Mouse (Mus musculus) limb, embryonic 15.5 days (tissue): ENCODE results near the gene Zdhhc19. TPM values are rescaled to one million over a fixed set of nuclear protein-coding genes. Genes with fewer than 3 reads are reported as not detected.

Experiments
- ATAC-seq: fragments of 200-750 bp; cut with Nextera tagmentation; 2 replicates; pipeline ENCODE4 v1.8.0; 2017; ENCODE audit warnings: low read depth, moderate TSS enrichment; ENCODE audit not compliant: insufficient number of reproducible peaks, low FRiP score, low TSS enrichment
- H3K27ac ChIP-seq: fragments of 300-500 bp; sonication (generic); 2 replicates; pipeline ENCODE4 v1.5.1; 2015; ENCODE audit warnings: moderate library complexity, mild to moderate bottlenecking, inconsistent platforms
- H3K27me3 ChIP-seq: fragments of 300-500 bp; sonication (generic); 2 replicates; pipeline ENCODE4 v1.6.1; 2015; ENCODE audit warnings: inconsistent platforms
- H3K36me3 ChIP-seq: fragments of 300-500 bp; sonication (generic); 2 replicates; pipeline ENCODE4 v1.6.1; 2015; ENCODE audit warnings: inconsistent platforms
- H3K4me1 ChIP-seq: fragments of 300-500 bp; sonication (generic); 2 replicates; pipeline ENCODE4 v1.6.1; 2015; ENCODE audit warnings: inconsistent platforms
- H3K4me2 ChIP-seq: fragments of 300-500 bp; sonication (generic); 2 replicates; pipeline ENCODE4 v1.6.1; 2015; ENCODE audit warnings: mild to moderate bottlenecking, inconsistent platforms
- H3K4me3 ChIP-seq: fragments of 300-500 bp; sonication (generic); 2 replicates; pipeline ENCODE4 v1.5.1; 2015; ENCODE audit warnings: mild to moderate bottlenecking, inconsistent platforms
- H3K9ac ChIP-seq: fragments of 300-500 bp; sonication (generic); 2 replicates; pipeline ENCODE4 v1.6.1; 2015; ENCODE audit warnings: inconsistent platforms
- H3K9me3 ChIP-seq: fragments of 300-500 bp; sonication (generic); 2 replicates; pipeline ENCODE4 v1.6.1; 2016; ENCODE audit warnings: inconsistent platforms
- WGBS: fragments of 180-500 bp; shearing (Covaris S2); methylation state at CpG from one replicate; pipeline ENCODE4 v1.1.7; 2015; 5-methylcytosine and 5-hydroxymethylcytosine counted together
- polyA plus RNA-seq: library from polyadenylated mRNA; unstranded; fragments of >200 nt; fragmentation: Nextera tagmentation; extraction: Ambion mirVana; gene quantifications from 2 replicates; pipeline ENCODE4 v1.2.1, GENCODE M21; 2015

The Zdhhc19 gene
- polyA plus RNA-seq, 1 experiment from 2014 or later = not detected

GRCm38 (mm10) chr16:32586482-32586881 is 90.4 kb downstream of the Zdhhc19 start:
- 85% methylated on average over 4 of the region's 4 CpGs for WGBS
- H3K4me3 ChIP-seq = no peak overlapping the region
- H3K4me1 ChIP-seq = no peaks in the 10 kb centered on the region
- no peaks in the 10 kb centered on the region for H3K27me3 ChIP-seq
- no peak for ATAC-seq
- no peaks in the 10 kb centered on the region for H3K36me3 ChIP-seq
- no peak overlapping the region for H3K9ac ChIP-seq
- H3K27ac ChIP-seq = no peak overlapping the region
- no peak overlapping the region for H3K4me2 ChIP-seq
- H3K9me3 ChIP-seq = no peaks in the 10 kb centered on the region

- Histone ChIP-seq H3K27me3 (no peaks in the 10 kb centered on the region), H3K4me2 (no peak overlapping the region), H3K4me3 (no peak overlapping the region), H3K9ac (no peak overlapping the region), H3K36me3 (no peaks in the 10 kb centered on the region), H3K27ac (no peak overlapping the region), H3K9me3 (no peaks in the 10 kb centered on the region), H3K4me1 (no peaks in the 10 kb centered on the region)
- ATAC-seq = no peak
- WGBS = 86% methylated on average over 3 of the region's 3 CpGs
Measured at GRCm38 (mm10) chr16:32588568-32588967, 92.5 kb downstream of the Zdhhc19 start.

- H3K4me2 ChIP-seq = no peak overlapping the region
- no peaks in the 10 kb centered on the region for H3K9me3 ChIP-seq
- H3K27me3 ChIP-seq = no peaks in the 10 kb centered on the region
- no peak overlapping the region for H3K9ac ChIP-seq
- WGBS = 90% methylated on average over 8 of the region's 8 CpGs
- H3K4me3 ChIP-seq = no peak overlapping the region
- H3K36me3 ChIP-seq = no peaks in the 10 kb centered on the region
- H3K27ac ChIP-seq = no peak overlapping the region
- no peak for ATAC-seq
- H3K4me1 ChIP-seq = no peaks in the 10 kb centered on the region
Measured at GRCm38 (mm10) chr16:32591521-32591920, 95.5 kb downstream of the Zdhhc19 start.

GRCm38 (mm10) chr16:32593283-32593805 is 97.3 kb downstream of the Zdhhc19 start:
- 82% methylated on average over 5 of the region's 5 CpGs for WGBS
- no peak for ATAC-seq
- no peak overlapping the region for H3K4me2 ChIP-seq

GRCm38 (mm10) chr16:32593916-32594315 is 97.9 kb downstream of the Zdhhc19 start:
- Histone ChIP-seq H3K9me3 (no peaks in the 10 kb centered on the region), H3K4me1 (no peaks in the 10 kb centered on the region), H3K4me3 (no peak overlapping the region), H3K27ac (no peak overlapping the region), H3K4me2 (no peak overlapping the region), H3K27me3 (no peaks in the 10 kb centered on the region), H3K36me3 (no peaks in the 10 kb centered on the region), H3K9ac (no peak overlapping the region)
- 67% methylated on average over 5 of the region's 5 CpGs for WGBS
- no peak for ATAC-seq

More at GRCm38 (mm10) chr16:32593283-32593805, 97.3 kb downstream of the Zdhhc19 start:
- H3K27me3 ChIP-seq = no peaks in the 10 kb centered on the region
- no peaks in the 10 kb centered on the region for H3K4me1 ChIP-seq
- H3K36me3 ChIP-seq = no peaks in the 10 kb centered on the region
- H3K27ac ChIP-seq = no peak overlapping the region
- no peak overlapping the region for H3K4me3 ChIP-seq
- H3K9ac ChIP-seq = no peak overlapping the region
- H3K9me3 ChIP-seq = no peaks in the 10 kb centered on the region

GRCm38 (mm10) chr16:32594701-32595100 is 98.6 kb downstream of the Zdhhc19 start:
- Histone ChIP-seq H3K4me3 (no peak overlapping the region), H3K27me3 (no peaks in the 10 kb centered on the region), H3K9me3 (no peaks in the 10 kb centered on the region), H3K27ac (no peak overlapping the region), H3K36me3 (no peaks in the 10 kb centered on the region), H3K4me1 (no peaks in the 10 kb centered on the region), H3K9ac (no peak overlapping the region), H3K4me2 (no peak overlapping the region)
- no peak for ATAC-seq
- WGBS = 75% methylated on average over 5 of the region's 5 CpGs

- no peak overlapping the region for H3K9ac ChIP-seq
- no peaks in the 10 kb centered on the region for H3K9me3 ChIP-seq
- no peak overlapping the region for H3K4me2 ChIP-seq
- H3K4me1 ChIP-seq = no peaks in the 10 kb centered on the region
- no peaks in the 10 kb centered on the region for H3K27me3 ChIP-seq
- H3K4me3 ChIP-seq = no peak overlapping the region
- ATAC-seq = no peak
- 81% methylated on average over 10 of the region's 10 CpGs for WGBS
- H3K36me3 ChIP-seq = no peaks in the 10 kb centered on the region
- no peak overlapping the region for H3K27ac ChIP-seq
Measured at GRCm38 (mm10) chr16:32595142-32595855, 99.2 kb downstream of the Zdhhc19 start.

- H3K4me3 ChIP-seq = no peak overlapping the region
- H3K36me3 ChIP-seq = no peaks in the 10 kb centered on the region
- WGBS = 33% methylated on average over 4 of the region's 4 CpGs
- H3K27me3 ChIP-seq = no peaks in the 10 kb centered on the region
- H3K9me3 ChIP-seq = no peaks in the 10 kb centered on the region
- no peak for ATAC-seq
- no peak overlapping the region for H3K9ac ChIP-seq
- no peak overlapping the region for H3K27ac ChIP-seq
- no peak overlapping the region for H3K4me2 ChIP-seq
- H3K4me1 ChIP-seq = no peaks in the 10 kb centered on the region
Measured at GRCm38 (mm10) chr16:32597909-32598381, 101.9 kb downstream of the Zdhhc19 start.

GRCm38 (mm10) chr16:32599151-32599550 is 103.1 kb downstream of the Zdhhc19 start:
- no peak for ATAC-seq
- WGBS = 83% methylated on average over 1 of the region's 1 CpGs

GRCm38 (mm10) chr16:32602193-32602685 is 106.2 kb downstream of the Zdhhc19 start:
- H3K4me3 ChIP-seq = no peak overlapping the region
- ATAC-seq = no peak
- H3K9me3 ChIP-seq = no peaks in the 10 kb centered on the region
- 62% methylated on average over 3 of the region's 3 CpGs for WGBS
- H3K9ac ChIP-seq = no peak overlapping the region
- H3K36me3 ChIP-seq = no peaks in the 10 kb centered on the region
- H3K4me1 ChIP-seq = no peaks in the 10 kb centered on the region
- H3K27ac ChIP-seq = no peak overlapping the region
- H3K4me2 ChIP-seq = no peak overlapping the region
- no peaks in the 10 kb centered on the region for H3K27me3 ChIP-seq

More at GRCm38 (mm10) chr16:32599151-32599550, 103.1 kb downstream of the Zdhhc19 start:
- Histone ChIP-seq H3K27me3 (no peaks in the 10 kb centered on the region), H3K4me1 (no peaks in the 10 kb centered on the region), H3K9ac (no peak overlapping the region), H3K9me3 (no peaks in the 10 kb centered on the region), H3K36me3 (no peaks in the 10 kb centered on the region), H3K27ac (no peak overlapping the region), H3K4me2 (no peak overlapping the region), H3K4me3 (no peak overlapping the region)

- WGBS = 48% methylated on average over 7 of the region's 7 CpGs
- Histone ChIP-seq H3K9me3 (no peaks in the 10 kb centered on the region), H3K4me1 (peaks cover 13% of the 10 kb centered on the region; the same call in 1 of the 2 replicates), H3K9ac (no peak overlapping the region), H3K4me2 (peak overlapping the region; percentile 93), H3K27me3 (no peaks in the 10 kb centered on the region), H3K27ac (no peak overlapping the region), H3K36me3 (no peaks in the 10 kb centered on the region), H3K4me3 (peak overlapping the region; percentile 79; the same call in 1 of the 2 replicates)
- ATAC-seq = no peak
Measured at GRCm38 (mm10) chr16:32607562-32608343, 111.7 kb downstream of the Zdhhc19 start.

GRCm38 (mm10) chr16:32608344-32608711 is 112.3 kb downstream of the Zdhhc19 start:
- peak overlapping the region; percentile 88 for H3K27ac ChIP-seq
- 9% methylated on average over 8 of the region's 8 CpGs for WGBS

More at GRCm38 (mm10) chr16:32608344-32608711, 112.3 kb downstream of the Zdhhc19 start:
- Histone ChIP-seq H3K9ac (no peak overlapping the region; the same call in 1 of the 2 replicates), H3K27me3 (no peaks in the 10 kb centered on the region), H3K9me3 (no peaks in the 10 kb centered on the region), H3K4me3 (peak overlapping the region; percentile 79), H3K4me1 (peaks cover 13% of the 10 kb centered on the region; the same call in 1 of the 2 replicates), H3K4me2 (peak overlapping the region; percentile 93), H3K36me3 (no peaks in the 10 kb centered on the region)
- no peak for ATAC-seq
